Mouse (Mus musculus) midbrain, embryonic 11.5 days (tissue): ENCODE data around the gene Idnk. TPM values are rescaled to one million over a fixed set of nuclear protein-coding genes. Genes with fewer than 3 reads are reported as not detected.
A peak's percentile ranks its signal among the peaks of the same experiment; 100 is the strongest.

Source experiments
- ATAC-seq: fragments of 200-750 bp; cut with Nextera tagmentation; 2 replicates; pipeline ENCODE4 v1.8.0; 2017; ENCODE audit warnings: moderate TSS enrichment, moderate library complexity; ENCODE audit not compliant: low FRiP score
- DNase-seq: peaks from one replicate; pipeline ENCODE4 v3.0.0; 2015; ENCODE audit warnings: low spot score; ENCODE audit errors: missing footprints
- H3K27ac ChIP-seq: fragments of 300-500 bp; sonication (generic); 2 replicates; pipeline ENCODE4 v1.5.1; 2014; ENCODE audit warnings: low read depth, low read length
- H3K27me3 ChIP-seq: fragments of 300-500 bp; sonication (generic); 2 replicates; pipeline ENCODE4 v1.6.1; 2014; ENCODE audit warnings: mild to moderate bottlenecking, low read length, moderate library complexity, mixed read lengths; ENCODE audit not compliant: control insufficient read depth, insufficient read depth
- H3K36me3 ChIP-seq: fragments of 300-500 bp; sonication (generic); 2 replicates; pipeline ENCODE4 v1.6.1; 2014; ENCODE audit warnings: mild to moderate bottlenecking, low read length, moderate library complexity, mixed read lengths; ENCODE audit not compliant: control insufficient read depth, insufficient read depth
- H3K4me1 ChIP-seq: fragments of 300-500 bp; sonication (generic); 2 replicates; pipeline ENCODE4 v1.6.1; 2014; ENCODE audit warnings: low read length; ENCODE audit not compliant: control insufficient read depth, insufficient read depth
- H3K4me2 ChIP-seq: fragments of 300-500 bp; sonication (generic); 2 replicates; pipeline ENCODE4 v1.6.1; 2014; ENCODE audit warnings: mild to moderate bottlenecking, moderate library complexity
- H3K4me3 ChIP-seq: fragments of 300-500 bp; sonication (generic); 2 replicates; pipeline ENCODE4 v1.5.1; 2014; ENCODE audit warnings: low read depth, low read length
- H3K9ac ChIP-seq: fragments of 300-500 bp; sonication (generic); 2 replicates; pipeline ENCODE4 v1.6.1; 2014; ENCODE audit warnings: low read length
- H3K9me3 ChIP-seq: fragments of 300-500 bp; sonication (generic); 2 replicates; pipeline ENCODE4 v1.6.1; 2016; ENCODE audit warnings: low read length; ENCODE audit not compliant: control insufficient read depth
- WGBS: fragments of 180-500 bp; shearing (Covaris S2); extraction: QIAGEN DNeasy Blood & Tissue Kit; methylation state at CpG from one replicate; pipeline ENCODE4 v1.1.7; 2014; 5-methylcytosine and 5-hydroxymethylcytosine counted together
- polyA plus RNA-seq: library from polyadenylated mRNA; unstranded; fragments of >200 nt; fragmentation: Nextera tagmentation; extraction: Ambion mirVana; gene quantifications from 2 replicates; pipeline ENCODE4 v1.2.1, GENCODE M21; 2014

Idnk gene
- polyA plus RNA-seq, 1 experiment from 2014 or later: 59.1 TPM

- ATAC-seq (no peak), DNase-seq (no peak)
- H3K4me2 ChIP-seq: no peak overlapping the region
- peaks cover 11% of the 10 kb centered on the region for H3K4me1 ChIP-seq
- H3K27me3 ChIP-seq: no peaks in the 10 kb centered on the region
- no peaks in the 10 kb centered on the region for H3K36me3 ChIP-seq
- no peaks in the 10 kb centered on the region for H3K9me3 ChIP-seq
- no peak overlapping the region for H3K4me3 ChIP-seq
- no peak overlapping the region for H3K27ac ChIP-seq
- 89% methylated on average over 5 of the region's 5 CpGs for WGBS
- no peak overlapping the region for H3K9ac ChIP-seq
Observed at GRCm38 (mm10) chr13:58210441-58210840, 53.0 kb downstream of the Idnk start.

GRCm38 (mm10) chr13:58212530-58212929 is 55.1 kb downstream of the Idnk start:
- no peak overlapping the region for H3K27ac ChIP-seq
- no peak for DNase-seq
- H3K36me3 ChIP-seq: no peaks in the 10 kb centered on the region
- no peak overlapping the region for H3K9ac ChIP-seq
- 84% methylated on average over 2 of the region's 2 CpGs for WGBS
- peaks cover 18% of the 10 kb centered on the region for H3K4me1 ChIP-seq
- no peak overlapping the region for H3K4me3 ChIP-seq
- no peaks in the 10 kb centered on the region for H3K9me3 ChIP-seq
- no peak overlapping the region for H3K4me2 ChIP-seq
- ATAC-seq: no peak
- no peaks in the 10 kb centered on the region for H3K27me3 ChIP-seq

GRCm38 (mm10) chr13:58213801-58214200 is 56.4 kb downstream of the Idnk start:
- DNase-seq: no peak
- Histone ChIP-seq H3K27me3 (no peaks in the 10 kb centered on the region), H3K36me3 (no peaks in the 10 kb centered on the region), H3K27ac (no peak overlapping the region), H3K9ac (peak overlapping the region; percentile 33), H3K9me3 (no peaks in the 10 kb centered on the region), H3K4me1 (peaks cover 18% of the 10 kb centered on the region), H3K4me2 (peak overlapping the region; percentile 63), H3K4me3 (peak overlapping the region; percentile 84; the same call in 1 of the 2 replicates)
- no peak for ATAC-seq
- 75% methylated on average over 8 of the region's 8 CpGs for WGBS

Other genes with a start within 250 kb of the Idnk start
- gene Spock1, start 249.3 kb upstream of the Idnk start, polyA plus RNA-seq: 17.2 and 20.3 TPM in 2 replicates
- 2.6 and 3.2 TPM in 2 replicates for gene Klhl3, start 44.1 kb upstream of the Idnk start, polyA plus RNA-seq
- gene Hnrnpa0, start 29.1 kb upstream of the Idnk start, polyA plus RNA-seq: 60.0 and 63.3 TPM in 2 replicates
- 150 and 155 TPM in 2 replicates for gene Ubqln1, start 58.0 kb downstream of the Idnk start, polyA plus RNA-seq
- gene Gkap1, start 118.0 kb downstream of the Idnk start, polyA plus RNA-seq: 40.8 and 45.5 TPM in 2 replicates
- gene Kif27, start 201.5 kb downstream of the Idnk start, polyA plus RNA-seq: 1.1 and 1.3 TPM in 2 replicates
- 31.1 and 34.9 TPM in 2 replicates for gene 2210016F16Rik, start 227.6 kb downstream of the Idnk start, polyA plus RNA-seq
- 34.1 and 36.6 TPM in 2 replicates for gene Rmi1, start 244.6 kb downstream of the Idnk start, polyA plus RNA-seq
- gene Hnrnpk, start 245.7 kb downstream of the Idnk start, polyA plus RNA-seq: 2,649 and 2,712 TPM in 2 replicates